Mouse (Mus musculus): ENCODE measurements at regions not wholly inside any gene's neighbourhood (a gene's known extent, or its start where the extent isn't known, plus 50 kb on each side); places are given as distances from the start of the nearest gene placed in this dataset.

DNA sequence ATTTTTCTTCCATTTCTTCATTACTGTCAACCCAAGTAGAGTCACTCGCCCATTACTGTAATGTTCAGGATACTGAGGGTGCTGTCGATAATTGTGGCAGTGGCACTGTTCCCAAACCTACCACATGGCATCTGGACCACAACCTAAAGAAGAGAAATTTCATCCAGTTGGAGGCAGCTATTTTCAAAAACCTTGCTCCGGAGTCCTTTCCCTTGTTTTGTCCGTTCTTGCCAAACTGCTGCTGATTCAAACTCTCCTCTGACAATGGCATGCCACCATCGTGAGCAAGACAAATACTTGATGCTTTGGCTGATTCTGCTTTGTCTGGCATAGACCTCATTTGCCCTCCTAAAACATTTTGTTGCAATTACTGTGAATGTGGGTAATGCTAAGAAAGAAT lies 176.9 kb upstream of the Spaca1 start:
- no peak for DNase-seq

DNA sequence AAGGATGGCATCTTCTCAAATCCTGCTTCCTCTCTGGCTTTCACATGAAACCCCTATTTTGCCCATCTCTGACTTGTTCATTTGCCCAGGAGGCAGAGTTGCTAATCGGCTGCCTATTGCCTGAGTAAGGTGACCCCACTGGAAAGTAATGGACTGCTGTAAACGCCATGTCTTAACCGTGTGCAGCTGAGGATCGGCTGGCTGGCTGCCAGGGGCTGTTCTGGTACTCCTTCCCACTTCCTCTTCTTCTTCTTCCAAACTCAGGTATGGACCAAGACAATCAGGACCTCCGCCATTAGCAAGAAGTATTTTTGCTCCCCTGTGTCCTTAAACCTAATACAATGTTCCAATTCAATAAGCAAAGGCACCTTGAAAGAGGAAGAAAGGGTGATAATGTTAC lies 177.6 kb upstream of the Spaca1 start:
- no peak for DNase-seq

DNA sequence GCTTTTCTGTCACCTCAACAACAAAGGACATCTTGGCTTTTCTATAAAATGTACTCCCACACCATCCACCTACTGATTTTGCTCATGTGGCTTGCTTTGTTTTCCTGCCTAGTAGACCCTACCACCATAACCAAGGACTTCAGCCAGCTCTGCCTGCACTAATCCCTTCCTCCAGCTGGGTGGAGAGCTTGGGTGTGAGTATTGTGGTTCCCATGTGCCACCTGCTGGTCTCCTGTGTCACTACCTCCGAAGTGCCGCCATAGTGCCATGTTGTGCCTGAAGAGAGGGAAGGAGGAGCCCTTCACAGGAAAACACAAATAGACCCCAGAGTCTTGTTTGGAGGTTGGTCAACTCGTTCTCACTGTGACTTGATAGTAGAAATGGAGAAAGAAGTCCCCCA lies 181.3 kb upstream of the Spaca1 start:
- peak; percentile 66 to 67 for DNase-seq

DNA sequence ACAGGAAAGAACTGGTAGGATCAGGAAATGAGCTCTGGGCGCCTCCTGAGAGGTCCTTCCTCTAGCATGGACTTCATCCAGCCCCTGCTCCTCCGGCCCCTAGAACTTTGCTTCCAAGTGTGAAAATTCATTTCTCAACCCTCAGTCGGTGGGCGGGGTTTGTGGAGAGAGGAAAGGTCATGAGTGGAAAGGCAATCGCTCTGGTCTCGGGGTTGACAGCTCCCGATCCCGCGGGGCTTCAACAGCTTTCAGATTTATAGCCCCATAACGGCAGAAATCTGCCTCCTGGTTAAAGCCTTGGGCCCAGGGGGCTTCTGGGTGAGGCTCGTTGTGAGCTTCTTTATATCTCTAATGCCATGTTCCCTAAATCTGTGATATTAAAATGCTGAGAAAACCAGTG lies 184.2 kb upstream of the Spaca1 start:
- DNase-seq: no peak

DNA sequence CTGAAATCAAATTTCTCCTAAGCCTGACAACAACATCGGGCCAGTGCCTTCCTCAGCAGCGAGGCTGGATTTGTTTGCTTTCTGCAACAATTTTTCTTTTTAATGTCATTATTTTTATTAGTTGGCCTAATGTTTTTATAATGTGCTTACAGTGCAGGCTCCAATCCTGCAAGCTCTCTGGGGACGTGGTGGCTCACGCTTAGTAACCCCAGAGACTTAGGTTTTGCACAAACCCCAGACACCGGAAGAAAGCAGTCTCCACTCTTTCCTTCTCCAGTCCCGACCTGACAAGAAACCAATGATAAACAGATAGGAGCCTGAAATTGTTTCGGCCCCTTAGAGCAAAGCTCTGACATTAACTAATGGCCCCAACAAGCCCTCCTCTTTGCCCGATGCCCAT lies 184.7 kb upstream of the Spaca1 start:
- DNase-seq: no peak

DNA sequence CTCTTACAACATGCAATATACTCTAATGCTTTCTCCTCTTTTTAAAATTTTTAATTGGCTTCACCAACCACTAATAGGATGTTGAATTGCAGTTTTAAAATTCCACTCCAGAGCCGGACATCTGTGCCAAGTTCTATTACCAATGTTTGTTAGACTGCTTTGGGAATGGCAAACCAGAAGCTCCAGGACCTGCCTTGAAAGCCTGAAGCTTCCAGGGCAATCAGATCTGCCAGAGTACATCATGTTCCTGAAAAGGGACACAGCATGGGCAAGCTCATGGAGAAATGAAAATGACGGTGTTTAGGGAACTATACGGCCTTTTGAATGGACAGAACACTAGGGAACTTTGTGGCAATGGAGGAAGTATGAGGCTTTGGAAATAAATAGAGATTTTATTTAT lies 187.8 kb upstream of the Spaca1 start:
- no peak for DNase-seq

DNA sequence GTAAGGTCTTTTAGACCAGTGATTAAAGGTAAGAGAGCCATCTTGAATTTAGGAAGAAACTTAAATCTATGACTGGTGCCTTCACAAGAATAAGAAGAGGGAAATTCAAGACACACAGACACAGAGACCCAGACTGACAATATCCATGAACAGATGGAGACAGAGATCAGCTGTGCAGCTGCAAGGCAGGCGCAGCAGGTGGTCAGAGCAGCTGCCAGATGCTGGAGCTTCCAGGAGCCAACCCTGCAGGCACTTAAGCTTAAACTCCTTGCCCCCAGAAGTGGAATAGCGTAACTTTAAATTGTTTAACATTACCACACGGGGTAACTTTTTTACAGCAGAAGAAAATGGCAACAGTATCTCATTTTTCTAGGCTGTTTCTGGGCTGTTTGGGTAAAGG lies 189.6 kb upstream of the Spaca1 start:
- no peak for DNase-seq

DNA sequence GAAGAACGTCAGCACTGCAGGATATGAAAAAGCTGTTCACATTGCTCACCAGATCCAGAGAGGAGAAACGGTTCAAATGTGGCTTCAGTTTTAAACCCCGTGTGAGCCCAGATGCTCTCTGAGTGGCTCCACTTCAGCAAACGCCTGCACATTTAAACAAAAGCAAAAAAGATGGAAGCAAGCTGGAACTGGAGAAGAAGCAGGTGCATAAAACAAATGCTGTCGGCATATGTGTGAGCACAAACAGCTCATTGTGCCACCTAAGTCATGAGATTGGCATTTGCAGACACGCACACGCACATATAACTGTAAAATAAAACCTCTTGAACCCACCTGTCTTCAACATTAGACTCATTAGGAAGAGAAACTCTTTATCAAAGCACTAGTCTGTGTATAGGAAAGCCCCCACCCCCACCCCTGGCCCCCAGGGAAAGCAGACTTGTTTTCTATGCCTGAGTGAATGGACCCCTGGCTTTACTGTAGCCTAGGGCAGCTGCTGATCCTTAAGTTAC lies 191.1 kb upstream of the Spaca1 start:
- peak; percentile 20 to 29 for DNase-seq

DNA sequence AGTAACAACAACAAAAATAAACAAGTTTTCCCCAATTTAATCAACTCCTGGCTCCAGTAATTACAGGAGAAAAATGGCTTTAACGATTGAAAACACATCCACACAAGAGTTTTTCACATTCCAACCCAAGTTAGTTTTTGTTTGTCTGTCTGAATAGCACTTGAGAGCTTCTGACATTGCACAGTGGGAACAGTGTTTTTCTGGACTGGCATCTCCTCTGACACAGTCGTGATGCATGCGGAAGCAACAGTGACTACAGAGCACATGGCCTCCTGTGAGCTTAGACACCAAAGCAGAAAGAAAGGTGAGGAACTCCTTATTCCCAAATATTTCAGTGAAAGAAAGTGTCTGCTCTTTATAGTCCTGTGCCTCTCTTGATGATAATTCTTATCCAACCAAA lies 191.7 kb upstream of the Spaca1 start:
- no peak for DNase-seq

DNA sequence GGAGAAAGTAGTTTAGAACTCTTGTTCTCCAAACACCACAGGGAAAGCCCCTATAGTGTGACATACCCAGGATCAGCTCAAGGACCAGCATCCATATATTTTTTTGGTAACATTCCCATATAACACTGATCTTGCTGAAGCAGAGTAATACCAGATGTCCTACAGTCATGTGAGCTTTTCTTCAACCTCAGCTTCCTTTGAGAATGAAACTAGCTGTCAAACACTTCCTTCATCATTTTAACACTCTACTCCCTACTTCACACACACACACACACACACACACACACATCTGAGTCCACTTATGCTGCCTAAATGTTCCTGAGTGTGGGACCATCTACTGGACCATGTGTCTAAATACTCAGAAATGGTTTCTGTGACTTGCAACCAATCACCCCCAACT lies 209.5 kb upstream of the Spaca1 start:
- no peak for DNase-seq

DNA sequence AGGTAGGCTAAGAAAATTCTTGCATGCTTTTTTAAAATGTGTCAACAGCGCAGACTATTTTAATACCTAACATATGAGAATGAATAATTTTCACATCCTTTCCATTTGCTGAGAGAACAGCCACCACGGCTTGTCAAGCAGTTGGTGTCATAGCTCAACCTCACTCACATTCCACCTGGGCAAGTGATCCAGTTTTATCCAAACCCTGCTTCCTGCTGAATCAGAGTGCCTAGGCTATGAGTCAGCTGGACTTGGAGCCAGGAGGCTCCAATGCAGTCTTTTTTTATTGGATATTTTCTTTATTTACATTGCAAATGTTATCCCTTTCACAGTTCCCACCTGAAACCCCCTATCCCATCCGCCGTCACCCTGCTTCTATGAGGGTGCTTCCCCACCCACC lies 210.5 kb upstream of the Spaca1 start:
- no peak for DNase-seq

DNA sequence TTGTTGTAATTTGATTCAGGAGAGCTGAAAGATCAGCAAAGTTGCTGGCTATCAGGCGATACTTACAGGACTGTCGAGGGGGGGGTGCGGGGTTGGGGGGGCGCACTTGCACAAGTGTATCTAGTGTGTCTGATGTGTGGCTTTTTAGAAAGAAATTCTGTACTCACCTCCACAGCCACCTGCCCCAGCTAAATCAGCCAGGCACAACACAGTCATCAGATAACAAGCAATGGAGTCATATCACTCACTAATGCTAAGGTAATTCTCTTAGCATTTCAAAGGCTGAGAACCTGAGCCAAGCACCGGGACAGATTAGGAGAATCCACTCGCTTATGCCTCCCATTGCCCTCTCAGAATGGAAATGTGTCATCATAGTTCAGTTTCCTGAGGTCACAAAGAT lies 211.8 kb upstream of the Spaca1 start:
- DNase-seq: no peak

DNA sequence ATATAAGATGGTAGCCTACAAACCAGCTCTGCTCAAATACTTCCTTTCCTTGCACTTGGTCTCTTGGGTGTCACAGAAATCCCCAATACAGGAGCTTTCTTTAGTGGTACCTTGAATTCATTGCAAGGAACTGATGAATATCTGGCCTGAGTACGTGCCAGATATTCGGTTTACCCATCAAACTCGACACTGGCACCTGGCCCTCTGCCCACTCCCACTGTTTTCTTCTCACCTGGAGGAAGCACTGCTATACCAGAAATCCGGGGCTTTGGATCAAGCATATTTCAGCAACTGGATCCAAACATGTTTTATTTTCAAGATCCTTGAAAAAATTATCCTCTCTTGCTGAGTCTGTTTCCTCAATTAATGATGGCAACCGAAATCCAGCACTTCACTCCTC lies 214.4 kb upstream of the Spaca1 start:
- no peak for DNase-seq

DNA sequence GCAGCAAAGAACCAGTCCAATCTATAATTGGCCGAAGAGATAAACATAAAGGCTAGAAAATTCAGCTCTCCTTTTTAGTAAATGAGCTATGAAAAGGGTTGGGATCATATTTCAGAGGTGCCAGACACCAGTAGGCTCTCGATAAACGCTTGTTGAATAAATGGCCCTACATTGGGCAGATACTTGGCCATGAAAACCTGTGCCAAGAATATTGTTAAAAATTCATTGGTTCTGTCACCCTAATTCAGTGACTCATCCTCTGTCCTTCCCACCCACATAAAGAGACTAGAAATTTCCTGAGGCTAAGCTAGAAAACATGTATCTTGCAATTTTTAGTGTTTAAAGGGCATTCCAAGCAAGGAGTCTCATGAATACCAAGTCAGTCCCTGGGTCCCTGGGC lies 224.3 kb upstream of the Spaca1 start:
- DNase-seq: no peak

DNA sequence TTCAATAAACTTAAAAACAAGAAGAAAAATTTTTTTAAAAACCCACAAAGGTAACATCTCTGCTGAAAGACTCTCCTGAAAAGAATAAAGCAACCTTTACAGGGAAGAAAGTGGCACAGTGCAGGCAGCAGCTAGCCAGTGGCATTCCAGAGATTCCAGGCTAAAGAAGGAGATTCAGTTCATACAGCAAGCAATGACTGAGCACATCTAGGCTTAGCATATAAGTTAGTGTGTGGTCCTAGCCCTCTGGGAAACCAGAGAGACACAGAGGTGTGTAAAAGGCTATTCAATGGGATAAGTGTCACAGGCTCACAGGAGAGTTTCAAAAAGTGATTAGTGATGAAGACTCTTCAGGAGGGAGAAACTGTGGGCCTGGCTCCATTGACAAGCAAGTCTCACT lies 225.4 kb upstream of the Spaca1 start:
- DNase-seq: no peak

DNA sequence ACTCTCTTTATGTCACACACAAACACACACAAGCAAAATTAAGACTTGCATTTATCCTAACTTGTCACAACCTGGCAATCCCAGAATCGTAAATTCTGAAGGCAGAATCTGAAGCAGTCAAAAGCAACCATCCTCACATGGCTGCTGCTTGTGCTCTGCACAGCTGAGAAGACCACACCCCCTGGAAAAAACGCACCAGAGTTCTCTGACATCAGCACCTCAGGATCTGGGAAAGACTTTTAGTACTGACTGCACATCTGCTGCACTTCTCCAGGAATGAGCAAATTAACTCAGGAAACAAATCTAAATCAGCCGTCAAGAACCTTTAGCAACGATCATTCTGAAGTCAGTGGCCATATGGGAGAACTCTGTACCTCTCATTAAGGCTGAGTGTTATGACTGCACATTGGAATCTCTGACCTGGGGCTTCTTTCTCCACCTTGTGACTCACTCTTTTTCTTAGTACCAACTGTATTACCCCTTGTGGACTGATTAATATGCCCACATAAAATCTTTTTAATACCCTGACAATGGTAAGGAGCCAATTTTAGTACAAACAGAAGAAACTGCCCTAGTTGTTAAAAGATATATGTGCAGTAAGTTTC lies 248.1 kb upstream of the Akirin2 start:
- no peak for DNase-seq

DNA sequence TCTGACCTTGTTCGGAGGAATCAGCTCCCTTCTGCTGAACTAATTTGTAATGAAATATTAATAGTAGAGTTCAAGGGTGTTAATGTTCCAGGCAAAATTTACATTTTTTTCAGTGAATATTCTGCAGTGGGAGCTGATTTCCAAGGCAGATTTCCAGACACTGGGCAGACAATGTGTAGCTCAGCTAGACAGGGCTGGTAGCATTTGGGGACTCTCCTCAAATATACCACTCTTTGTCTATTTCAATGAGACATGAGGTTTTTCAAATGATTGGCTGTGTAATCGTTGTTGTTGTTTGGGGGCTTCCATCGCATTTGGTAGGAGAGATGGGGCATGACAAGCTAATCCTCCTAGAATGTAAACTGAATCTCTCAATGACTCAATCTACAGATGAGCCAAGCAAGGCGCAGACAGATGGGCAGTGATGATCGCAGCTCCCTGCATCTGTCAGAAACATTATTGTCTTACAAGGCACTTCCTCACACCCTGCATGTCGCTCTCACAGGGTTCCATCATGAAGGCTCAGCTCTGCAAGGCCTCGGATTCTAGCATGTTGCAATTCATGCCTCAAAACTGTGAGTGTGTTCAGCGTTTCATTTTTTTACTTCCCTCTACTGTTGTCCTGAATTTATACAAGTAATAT lies 241.7 kb upstream of the Akirin2 start:
- peak in 1 of 2 experiments; percentile 15 for DNase-seq

DNA sequence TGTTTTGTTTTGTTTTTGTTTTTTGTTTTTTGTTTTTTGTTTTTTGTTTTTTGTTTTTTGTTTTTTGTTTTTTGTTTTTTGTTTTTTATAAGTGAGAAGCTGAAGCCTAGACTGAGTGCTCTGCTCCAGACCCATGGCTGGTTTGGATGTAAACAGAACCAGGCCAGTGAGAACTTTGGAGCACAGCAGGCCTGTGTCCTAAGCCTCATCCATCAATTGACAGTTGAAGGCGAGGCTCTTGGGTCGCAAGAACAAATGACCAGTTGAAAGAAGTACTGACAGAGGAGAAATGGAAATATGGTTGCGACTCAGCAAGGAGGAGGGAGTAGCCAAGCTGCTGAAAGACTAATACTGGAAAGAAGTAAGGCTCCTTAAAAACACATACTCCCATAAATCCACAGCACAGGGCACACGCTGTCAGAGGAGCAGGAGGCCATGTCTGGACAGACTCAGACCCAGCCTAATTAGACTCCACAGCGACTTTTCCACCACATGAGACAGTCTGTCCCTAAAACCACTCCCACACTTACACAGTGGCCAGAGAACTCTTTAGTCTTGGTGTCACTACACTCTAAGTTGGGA lies 240.6 kb upstream of the Akirin2 start:
- DNase-seq: no peak

DNA sequence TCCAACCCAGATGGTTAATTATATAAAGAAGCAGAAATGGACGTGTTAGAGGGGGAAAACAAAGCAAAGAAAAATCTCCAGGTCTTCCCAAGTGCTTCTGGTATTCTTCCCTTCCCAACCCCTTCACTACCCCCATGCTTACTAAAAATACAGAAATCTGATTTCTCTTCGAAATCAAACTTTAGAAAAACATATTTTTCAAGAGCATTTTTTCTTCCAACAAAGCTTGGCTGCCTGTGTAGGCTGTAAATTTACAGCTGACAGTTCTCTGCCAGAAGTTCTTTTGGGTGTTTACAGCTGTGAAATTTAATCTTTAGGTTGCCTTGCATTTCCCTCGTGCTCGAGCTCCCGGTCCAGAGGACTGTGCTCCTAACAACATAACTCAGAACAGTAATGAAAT lies 234.9 kb upstream of the Akirin2 start:
- DNase-seq: no peak

DNA sequence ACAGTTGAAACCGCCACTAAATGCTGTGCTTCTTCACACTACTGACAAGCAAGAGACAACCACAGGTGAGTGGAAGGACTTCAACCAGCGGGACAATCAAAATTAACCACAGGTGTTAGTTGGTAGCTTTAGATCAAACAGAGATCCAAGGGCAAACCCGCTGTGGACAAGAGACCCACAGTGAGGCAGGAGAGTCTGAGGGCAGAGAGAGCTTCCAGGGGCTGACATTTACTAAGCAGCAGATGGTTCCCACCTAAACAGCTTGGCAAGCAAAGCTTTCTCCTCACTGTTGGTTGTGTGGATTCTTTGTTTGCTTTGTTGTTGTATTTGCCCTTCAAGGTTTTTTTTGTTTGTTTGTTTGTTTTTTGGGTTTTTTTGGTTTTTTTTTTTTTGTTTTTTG lies 227.9 kb upstream of the Akirin2 start:
- DNase-seq: no peak

DNA sequence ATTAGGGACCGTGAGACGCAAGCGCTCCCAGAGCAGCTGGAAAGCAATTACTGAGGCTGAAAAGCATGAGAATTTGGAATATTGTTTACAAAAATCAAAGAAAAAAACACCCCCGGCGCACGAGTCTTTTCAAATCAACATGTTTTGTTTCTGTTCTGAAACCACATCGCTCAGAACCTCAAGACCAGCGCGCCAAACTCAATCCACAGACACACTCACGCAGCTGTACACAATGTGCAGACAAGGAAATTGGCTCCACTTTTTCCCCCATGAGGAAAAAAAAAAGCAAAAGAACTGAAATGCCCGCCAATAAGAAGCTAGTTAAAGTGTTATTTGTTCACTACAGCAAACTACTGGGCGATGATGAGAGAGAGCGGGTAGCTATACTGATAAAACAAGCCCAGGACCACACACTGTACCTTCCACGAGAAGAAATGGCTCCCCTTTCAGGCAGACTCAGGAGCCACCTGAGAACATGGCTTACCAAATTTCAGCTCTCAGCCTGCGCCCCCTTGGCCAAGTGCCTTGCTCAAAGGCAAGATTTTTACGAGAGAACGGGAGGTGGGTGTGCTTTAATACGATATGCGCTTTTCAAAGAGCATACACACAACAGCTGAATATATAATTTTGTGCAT lies 222.5 kb upstream of the Akirin2 start:
- DNase-seq: no peak

DNA sequence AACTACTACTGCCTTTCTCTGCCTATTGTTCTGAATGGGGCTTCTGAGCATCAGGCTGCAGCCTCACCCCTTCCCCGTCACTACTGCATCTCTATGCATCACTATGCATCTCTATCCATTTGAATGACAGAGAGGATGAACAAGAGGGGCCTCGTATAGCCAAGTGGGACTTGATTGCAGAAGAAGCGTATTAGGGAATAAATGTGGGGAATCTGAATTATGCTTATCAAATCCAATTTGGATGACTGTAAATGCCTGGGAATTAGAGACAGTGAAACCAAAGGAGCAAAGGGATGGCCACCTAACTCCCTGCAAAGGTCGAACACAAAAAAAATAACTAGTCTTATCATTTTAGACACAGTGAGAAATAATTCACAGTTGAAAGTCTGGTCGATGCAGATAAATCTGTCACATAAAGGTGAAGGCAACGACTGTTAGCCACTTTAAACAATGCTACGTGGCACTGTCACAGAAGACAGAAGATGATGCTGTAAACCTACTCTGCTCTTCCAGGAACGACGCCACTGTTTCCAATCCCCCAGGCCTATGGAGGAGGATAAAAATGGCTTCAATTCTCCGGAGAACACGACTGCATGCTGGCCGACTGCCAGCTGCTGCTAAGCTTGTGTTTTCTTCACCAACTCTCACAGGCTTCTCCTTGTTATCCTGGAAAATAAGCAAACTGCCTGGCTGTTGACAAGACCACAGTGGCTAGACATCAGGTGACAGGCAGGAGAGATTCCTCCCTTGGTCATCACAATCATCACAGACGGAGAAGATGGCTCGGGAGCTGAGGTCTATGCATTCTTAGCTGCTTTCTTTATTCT lies 213.6 kb upstream of the Akirin2 start:
- peak in 1 of 2 experiments; percentile 26 for DNase-seq

DNA sequence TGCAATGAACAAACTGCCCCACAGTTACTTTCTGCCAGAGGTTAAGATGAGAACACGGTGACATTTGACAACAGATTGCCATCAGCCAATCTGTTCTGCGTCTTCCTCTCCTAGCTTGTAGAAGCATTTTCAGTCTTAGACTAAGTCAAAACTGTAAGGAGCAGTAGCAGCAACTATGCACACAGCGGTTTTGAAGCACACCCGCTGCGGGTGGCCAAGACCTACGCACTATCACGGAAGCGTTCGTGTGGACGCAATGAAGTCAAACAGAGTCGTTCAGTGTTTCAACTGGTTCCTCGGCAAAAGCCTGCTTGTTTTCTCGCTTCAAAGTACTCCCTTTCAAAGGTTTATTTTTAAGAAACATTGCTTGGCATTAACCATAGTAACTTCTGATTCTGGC lies 212.9 kb upstream of the Akirin2 start:
- no peak for DNase-seq

Data from layer of hippocampus, postnatal 36 days (tissue).